Mouse (Mus musculus): Measurements from ENCODE around the gene Lsamp. TPM values are rescaled to one million over a fixed set of nuclear protein-coding genes. Genes with fewer than 3 reads are reported as not detected.

The Lsamp gene
- polyA plus RNA-seq, 1 experiment from 2014 or later: 5.4 TPM

Small RNA genes within 50 kb of the gene (microRNA-seq; reads per million reads assigned to microRNA genes)
- gene Gm27887: not detected
- not detected for gene Gm47276
